Mouse (Mus musculus) thymus, postnatal 10 days (tissue): Measurements from ENCODE around the gene AL607142.1.

Experiments
- DNase-seq, 2 experiments: peaks; one replicate each; pipeline ENCODE4 v3.0.0; 2021; ENCODE audit warnings: low spot score in 2 of 2

The AL607142.1 gene

DNA sequence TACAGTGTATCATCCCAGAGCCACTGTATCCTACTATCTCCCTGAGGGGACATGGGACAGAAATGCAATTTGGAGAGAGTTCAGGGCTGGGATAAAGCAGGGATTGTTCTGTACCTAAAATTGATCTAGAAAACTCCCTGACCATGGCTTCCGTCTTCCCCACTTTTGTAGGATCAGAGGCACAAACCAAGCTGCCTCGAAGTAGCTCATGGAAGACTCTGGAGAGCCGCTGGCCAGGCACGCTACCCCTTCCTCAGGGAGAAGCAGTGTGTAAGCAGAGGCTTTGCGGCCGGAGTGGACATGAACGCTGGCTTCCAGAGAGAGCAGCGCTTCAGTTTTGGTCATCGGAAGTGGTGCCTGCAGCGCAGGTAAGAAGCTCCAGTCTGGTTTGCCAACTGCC is at the start of gene AL607142.1:
AL607142.1 (plus strand) TSS at position 301 of the 400 bp plus-strand sequence.
- DNase-seq = no peak

DNA sequence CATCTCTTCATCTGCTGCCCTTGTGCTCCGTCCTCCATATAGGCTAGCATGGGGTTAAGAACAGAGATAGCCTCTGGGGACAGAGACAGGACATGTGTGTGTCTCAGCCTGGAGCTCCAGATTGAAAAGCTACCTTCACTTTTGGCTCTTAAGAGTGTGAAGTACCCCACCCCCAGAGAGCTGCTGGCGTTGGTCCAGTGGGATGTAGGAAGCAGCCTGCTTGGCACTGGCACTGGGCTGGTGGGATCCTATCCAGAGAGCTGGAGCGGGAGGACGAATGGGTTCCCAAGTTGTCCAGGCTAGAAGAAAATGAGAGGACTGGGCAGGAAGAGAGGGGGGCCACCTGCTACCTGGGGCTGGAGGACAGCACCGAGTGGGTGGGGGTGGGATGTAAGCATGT is 46.4 kb upstream of the AL607142.1 start:
- DNase-seq = no peak

DNA sequence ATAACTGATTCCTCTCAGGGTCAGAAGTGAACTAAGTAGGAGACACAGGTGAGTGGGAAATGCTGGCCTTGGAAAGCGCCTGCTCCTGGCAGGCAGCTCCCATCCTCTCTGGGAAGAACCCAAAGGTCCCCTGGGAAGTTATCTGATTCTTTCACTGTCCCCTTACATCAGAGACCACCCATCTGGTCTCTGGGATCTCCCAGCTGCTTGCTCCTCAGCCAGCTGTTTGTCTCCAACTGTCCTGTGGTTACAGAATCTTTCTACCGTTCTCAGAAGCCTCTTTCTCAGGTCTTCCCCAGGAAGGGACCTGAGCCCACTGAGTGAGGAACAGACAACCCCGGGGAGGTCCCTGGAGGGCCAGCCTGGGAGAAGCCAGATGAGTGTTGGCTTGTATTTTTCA is 42.4 kb upstream of the AL607142.1 start:
- DNase-seq = no peak

DNA sequence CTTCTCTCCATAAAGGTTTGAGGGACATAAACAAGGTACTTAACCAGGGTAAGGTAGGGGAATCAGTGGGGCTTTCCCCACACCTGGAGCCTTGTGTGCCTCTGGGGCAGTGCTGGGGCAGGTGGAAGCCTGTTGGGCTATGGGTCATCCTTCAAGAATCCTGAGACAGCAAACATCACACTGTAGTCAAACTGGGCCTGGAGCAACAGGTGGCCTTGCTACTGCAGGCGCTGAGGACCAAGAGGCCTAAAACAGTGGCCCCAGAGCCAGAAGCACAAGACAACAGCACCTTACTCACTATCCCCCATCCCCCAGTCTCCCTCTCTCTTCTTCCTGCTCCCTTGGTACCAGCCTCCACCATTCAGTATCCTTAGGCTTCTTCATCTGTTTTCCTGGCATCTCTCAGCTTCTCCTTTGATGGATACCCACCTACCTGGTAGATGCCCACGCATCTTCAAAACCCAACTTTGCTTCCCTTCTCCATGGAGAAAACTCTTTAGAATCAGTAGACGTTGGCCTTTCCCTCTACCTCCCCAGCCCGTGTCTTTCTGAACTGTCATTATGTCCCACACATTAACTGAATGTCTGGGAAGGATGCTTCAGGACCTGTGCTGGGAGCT is 41.5 kb upstream of the AL607142.1 start:
- DNase-seq = no peak

DNA sequence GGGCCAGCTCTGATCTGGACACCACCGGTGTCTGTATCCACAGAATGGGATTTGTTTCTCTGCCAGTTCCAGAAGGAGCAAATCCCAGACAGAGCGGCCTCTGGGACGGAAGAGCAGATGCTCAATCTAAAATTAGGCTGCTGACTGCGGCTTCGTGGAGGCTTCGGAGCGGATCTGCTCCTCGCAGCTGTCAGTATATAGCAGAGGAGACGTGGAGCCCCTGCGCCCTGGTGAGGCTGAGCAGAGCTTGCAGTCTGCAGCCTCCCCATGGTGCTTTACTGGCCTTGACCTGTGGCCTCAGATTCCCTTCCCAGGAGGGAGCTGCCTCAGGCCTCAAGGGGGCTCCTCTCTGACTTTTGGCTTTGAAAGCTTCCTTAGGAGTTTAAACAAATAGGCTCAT is 40.7 kb upstream of the AL607142.1 start:
- DNase-seq = no peak

DNA sequence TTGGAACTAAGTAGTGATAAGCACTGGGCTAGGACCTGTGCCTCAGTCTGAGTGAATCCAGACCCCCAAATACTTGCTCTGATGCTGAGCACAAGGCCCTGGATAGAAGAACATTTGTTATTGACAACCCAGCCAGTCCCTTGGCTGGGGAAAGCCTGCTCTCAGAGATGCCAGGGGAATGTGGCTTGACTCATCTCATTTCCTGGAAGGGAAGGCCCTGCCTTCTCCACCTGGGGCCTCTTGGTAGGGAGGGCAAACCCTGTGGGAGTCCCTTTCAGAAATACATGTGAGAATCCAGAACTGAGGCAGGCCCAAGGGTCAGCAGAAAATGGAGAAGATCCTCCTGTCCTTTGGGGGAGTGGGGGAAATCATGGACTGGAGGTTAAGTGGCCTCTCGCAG is 37.1 kb upstream of the AL607142.1 start:
- DNase-seq = no peak

DNA sequence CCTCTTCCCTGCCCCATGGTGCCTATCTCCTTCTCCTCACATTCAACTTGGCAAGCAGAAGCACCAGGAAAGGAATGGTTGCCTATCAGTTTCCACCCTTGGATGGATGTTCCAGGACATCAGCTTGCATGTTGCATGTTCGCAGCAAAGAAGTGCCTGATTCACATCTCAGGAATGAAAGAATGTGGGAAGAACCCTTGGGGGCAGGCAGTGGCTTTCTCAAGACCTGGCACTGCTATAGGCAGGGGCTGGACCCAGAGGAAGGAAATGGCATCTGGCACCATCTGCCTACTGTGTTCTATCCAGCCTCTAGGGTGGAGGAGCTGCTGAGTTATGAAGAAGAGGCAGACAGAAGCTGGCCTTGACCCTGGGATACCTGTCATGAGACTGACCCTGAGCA is 34.9 kb upstream of the AL607142.1 start:
- no peak for DNase-seq

DNA sequence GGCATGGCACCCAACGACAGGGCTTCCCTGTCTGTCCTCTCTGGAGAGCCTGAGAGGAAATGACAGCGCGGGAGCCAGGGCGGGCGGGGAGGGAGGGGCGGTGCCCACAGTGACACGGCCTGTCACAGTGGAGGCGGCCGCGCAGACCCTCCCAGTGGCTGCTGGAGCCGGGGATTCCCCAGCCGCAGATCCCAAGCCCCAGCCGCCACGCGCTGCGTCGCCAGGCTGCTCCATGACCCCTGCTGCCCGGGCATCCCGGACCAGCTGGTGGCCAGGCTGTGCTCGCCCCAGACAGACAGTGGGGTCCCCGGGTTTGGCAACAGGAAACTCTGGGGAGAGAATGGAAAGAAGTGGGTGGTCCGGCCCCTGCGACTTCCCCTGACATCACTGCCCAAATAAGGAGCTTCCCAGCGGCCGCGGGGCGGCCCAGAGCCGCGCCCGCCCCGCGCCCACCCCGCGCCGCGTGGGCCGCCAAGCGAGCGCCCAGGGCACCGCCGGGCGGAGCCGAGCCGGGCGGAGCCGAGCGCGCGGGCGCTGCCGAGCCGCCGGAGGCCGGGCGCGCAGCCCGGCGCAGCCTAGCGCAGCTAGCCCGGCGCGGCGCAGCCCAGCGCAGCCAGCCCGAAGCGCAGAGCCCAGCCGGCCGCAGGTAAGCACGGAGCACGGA is 32.3 kb upstream of the AL607142.1 start:
- DNase-seq = peak; percentile 57 to 60

DNA sequence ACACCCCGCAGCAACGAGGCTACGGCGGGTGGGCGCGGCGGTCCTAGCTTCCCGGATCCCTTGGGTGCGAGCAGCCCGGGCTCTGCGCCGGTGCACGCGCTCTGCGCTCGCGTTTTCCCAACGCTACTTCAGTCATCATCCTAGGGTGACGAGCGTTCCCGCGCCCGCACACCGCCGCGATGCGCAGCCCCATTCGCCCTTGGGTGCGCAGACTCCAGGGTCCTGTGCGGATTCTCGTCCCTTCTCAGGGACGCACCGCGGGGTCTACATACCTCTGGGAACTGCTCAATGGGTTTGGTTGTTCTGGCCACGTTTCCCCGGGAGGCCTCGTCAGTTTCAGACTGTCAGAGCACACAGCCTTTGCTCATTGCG is 31.8 kb upstream of the AL607142.1 start:
- DNase-seq = peak in 1 of 2 experiments; percentile 30

DNA sequence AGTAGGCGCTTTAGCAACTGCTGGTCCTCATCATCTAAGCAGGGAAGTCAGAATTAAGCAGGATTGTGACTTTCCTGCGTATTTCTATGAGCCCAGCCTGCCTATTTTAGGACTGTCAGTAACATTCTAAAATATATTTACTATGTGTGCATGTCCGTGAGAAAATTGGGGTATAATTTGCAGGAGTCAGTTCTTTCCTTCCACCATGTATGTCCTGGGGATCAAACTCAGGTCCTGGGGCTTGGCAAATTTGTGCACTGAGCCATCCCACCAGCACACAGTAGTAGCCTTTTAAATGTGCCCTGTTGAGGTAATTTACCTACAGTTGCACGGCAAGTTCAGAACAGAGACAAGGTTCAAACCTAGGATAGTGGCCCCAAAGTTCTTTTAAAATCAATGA is 28.5 kb upstream of the AL607142.1 start:
- no peak for DNase-seq

DNA sequence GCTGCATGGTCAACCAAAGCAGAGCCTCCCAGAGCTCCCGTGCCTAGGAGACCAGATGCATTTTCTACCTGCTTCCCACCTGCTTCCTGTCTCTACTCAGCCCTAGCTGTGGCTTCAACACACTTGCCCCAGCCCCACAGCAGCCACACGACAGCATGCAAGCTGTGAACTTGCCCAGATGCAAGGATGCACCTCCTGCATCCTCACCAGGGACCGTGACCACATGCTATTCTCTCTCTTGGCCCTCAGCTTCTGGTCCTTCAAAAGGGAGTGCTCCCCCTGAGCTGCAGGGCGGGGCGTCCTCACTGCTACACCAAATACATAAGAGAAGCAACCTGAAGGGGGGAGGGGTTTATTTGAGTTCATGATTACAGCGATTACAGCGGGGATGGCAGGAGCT is 27.8 kb upstream of the AL607142.1 start:
- peak; percentile 31 to 37 for DNase-seq

DNA sequence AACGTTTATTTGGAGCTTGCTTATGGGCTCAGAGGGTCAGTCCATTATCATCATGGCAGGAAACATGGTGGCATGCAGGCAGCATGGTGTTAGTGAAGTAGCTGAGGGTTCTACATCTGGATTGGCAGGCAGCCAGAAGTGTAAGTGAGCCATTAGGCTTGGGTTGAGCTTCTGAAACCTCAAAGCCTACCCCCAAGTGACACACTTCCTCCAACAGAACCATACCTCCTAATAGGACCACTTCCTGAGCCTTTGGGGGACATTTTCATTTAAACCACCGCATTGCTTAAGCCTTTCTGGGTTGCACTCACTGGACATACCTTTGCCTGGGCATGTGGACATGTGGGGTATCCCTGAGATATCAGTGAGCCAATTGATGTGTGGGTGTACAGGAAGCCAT is 23.3 kb upstream of the AL607142.1 start:
- no peak for DNase-seq

DNA sequence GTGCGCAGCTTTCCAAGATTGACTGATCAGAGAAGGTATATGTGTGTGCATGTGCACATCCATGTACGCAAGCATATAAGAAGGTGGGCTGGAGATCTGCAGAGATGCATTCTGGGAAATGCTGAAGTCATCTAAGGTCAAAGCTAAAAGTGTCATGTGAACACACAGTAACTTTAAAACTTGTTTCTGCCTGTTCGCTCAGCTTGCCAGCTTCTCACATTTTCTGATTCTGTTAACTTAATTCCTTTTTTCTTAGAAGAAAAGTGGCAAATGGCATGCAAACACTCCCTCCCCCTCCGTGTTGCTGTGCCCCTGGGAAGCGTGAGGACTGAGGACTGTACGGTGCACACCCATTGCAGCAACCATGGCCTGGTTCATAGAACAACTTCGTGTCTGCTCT is 22.3 kb upstream of the AL607142.1 start:
- no peak for DNase-seq

DNA sequence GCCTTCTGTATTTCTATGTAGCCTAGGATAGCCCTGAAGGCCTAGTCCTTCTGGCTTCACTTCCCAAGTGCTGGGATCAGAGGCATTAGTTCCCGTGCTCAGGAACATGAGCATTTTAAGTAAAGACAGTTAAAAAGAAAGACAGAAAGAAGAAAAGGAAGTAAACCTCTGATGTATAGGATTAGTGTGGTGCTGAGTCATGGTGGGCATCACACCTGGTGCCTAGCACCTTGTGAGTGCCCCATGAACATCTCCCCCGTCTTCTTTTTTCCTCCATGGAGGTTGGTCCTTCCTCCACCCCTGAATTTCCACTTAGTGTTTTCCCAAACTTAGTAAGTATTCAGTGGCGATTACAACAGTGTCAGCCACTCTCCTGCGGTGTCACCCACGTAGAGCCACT is 20.2 kb upstream of the AL607142.1 start:
- DNase-seq = no peak

DNA sequence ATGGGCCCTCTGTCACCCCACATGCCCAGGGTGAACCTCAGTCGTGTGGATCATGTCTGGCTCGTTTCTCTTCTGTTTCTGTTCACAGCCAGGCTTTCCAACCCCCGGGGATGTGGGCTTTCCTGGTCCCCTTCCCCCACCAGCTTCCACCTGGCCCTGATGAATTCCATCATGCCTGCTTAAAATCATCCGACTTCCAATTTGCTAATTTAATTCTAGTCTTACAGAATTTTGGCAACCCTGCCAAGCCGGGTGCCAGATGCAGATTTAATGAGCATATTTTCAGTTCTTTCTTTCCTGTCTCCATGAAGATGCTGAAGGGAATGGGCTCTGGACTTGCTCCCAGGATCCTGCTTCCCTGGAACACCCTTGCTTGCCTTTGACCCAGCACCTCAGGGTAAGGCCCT is 19.7 kb upstream of the AL607142.1 start:
- no peak for DNase-seq

DNA sequence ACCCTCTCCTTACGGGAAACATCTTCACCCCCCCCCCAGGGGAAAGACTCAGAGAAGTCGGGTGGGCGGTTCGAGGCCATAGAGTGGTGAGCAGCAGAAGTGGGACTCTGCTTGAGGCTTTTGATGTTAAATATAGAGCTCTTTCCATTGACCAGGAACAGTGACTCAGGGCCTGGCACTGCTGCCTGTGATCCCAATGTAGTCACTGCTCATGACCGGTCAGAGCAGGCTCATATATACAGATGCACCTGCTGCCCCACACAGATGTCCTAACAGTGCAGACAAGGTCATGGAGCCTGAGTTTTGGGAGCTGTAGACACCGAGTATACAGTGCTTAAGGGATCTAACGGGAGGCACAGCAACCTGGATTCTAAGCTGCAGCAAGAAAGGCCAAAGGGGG is 18.9 kb upstream of the AL607142.1 start:
- DNase-seq = no peak

DNA sequence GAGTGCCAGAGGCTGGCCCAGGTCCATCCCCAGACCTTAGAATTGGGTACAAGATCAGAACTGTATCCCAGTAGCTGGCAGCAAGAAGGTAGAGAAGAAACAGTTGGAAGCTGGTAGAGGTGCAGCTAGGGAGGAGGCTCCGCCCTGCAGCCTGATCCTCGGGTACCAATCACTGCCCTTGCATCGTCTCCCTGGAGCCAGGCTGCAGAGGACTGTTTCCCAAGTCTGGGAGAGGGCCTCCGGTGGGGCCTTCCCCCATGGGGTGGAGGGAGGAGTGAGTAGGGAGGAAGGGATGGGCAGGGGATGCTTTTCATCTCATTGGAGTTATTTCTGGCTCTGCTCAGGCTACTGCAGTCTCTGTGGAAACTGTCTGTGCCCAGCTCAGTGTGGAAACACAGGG is 17.7 kb upstream of the AL607142.1 start:
- no peak for DNase-seq

DNA sequence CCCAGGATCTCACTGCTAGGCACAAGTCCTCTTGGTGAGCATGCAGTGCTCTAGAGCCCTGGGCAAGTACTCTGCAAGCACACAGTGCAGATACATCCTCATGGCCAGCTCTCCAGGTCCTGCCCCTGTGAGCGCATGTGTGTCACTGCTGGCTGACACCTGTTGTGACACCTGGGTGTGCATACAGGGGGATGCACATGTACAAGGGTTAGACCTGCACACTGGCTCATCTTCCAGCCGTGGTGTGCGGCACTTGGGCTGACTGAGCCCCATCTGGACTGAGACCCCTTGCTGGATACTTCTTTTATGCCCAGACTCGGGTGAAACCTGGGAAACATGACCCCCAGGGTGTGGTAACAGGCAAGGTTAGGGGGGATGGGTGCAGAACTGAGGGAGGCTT is 16.5 kb upstream of the AL607142.1 start:
- no peak for DNase-seq

DNA sequence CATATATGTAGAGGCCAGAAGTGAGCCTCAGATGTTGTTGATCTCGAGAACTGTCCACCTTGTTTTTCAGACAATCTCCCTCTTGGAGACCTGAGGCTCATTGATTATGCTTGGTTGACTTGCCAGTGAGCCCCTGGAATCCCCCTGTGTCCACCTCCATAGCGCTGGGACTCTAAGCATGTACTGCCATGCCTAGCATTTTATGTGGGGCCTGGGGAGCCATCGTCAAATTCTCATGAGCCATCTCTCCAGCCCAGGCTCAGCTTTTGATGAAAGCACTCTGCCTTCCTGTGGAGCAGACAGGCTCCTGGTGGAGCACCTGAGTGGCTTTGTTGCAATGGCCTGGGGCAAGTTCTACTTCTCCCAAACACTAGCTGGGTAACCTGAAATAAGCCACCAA is 14.9 kb upstream of the AL607142.1 start:
- DNase-seq = no peak

DNA sequence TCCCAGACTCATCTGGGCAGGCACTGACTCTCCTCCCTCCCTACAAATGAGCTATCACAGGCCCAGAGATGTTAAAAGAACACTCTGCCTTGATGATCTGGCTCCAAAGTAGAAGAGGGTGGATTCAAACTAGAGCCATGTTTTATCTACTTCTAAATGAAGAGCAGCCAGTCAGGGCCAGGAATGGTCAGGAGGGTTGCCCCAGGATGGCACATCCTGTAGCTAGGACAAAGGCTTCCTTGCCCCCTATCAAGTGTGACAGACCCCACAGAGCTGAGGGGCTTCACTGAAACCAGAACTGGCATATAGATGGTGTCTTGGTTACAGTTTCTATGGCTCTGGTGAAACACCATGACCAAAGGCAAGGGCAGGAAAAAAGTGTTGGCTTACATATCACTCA is 12.3 kb upstream of the AL607142.1 start:
- no peak for DNase-seq

DNA sequence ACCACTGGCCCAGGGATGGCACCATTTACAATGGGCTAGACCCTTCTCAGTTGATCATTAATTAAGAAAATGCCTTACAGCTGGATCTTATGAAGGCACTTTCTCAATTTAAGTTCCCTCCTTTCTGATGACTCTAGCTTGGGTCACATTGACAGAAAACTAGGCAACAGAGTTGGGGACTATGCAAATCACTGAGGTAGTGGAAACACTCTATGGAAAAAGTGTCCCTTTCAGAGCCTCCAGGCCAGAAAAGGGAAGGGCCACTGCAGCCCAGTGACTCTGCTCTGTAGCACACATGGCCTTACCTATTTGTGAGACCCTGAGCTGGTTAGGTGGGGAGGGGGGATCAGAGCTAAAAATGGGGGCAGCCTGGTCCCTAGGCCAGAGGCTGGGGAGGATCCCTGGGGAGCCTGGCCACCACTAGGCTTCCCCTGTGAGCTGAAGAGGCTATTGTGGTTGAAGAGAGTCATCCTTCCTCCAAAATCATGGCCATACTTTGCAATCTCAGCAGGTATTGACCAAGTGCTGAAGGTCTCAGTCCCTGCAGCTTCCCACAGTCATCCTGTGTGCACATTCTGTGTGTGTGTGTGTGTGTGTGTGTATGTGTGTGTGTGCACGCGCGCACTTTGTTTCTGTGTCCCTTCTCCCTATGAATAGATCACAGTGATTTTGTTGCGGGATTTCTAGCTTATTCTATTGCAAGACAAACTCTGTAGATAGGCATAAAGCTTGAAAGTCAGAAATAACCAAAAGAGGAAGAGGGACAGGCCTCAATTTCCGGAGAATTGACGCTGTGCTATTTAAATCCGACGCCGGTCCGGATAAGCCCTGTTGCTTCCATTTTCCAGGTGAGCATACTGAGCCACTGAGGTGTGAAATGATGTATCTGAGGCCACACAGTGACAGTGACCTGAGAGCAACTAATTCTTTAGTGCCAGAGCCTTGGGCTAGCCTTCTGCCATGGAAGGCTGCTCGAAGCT is 11.5 kb upstream of the AL607142.1 start:
- DNase-seq = no peak

DNA sequence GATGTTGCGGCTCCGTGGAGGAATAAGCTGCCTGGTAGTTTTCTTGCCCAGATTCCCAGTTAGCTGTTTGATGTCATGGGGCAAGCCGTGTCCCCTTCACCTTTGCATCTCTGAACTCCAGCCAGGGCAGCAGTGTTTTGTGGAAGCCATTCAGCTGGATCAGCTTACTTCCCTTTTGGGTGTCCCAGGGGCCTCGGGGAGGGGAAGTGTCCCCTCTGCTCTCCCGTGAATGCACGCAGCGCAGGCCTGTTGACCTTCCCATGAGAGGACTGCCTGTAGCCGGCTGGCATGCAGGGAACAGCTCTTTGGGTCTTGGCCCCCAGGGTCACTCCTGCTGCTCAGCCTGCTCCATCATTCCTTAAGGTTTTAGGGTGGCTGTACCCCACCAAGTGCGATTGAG is 10.7 kb upstream of the AL607142.1 start:
- DNase-seq = no peak

DNA sequence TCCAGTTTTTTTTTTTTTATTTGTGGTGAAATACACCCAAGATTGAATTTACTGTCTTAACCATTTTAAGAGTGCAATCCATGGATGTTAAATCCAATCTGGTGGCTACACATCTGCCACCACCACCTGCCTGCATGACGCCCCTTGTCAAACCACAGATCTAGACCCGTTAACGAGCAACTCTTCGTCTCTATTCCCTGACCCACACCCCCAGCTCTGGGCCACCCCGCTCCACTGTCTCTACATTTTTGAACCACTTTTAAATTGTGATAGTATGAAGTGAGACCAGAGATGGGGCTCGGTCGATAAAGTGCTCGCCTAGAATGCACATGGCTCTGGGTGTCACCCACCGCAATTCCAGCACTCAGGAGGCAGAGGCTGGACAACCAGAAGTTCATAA is 8.3 kb upstream of the AL607142.1 start:
- peak in 1 of 2 experiments; percentile 34 for DNase-seq
